Mouse (Mus musculus) right cerebral cortex, adult 2 months (tissue): ENCODE data around the gene Ticrr.

Experiments used
- DNase-seq, 2 experiments: peaks; one replicate each; pipeline ENCODE4 v3.0.0; 2021 to 2022; ENCODE audit warnings: low spot score in 2 of 2

Ticrr gene

DNA sequence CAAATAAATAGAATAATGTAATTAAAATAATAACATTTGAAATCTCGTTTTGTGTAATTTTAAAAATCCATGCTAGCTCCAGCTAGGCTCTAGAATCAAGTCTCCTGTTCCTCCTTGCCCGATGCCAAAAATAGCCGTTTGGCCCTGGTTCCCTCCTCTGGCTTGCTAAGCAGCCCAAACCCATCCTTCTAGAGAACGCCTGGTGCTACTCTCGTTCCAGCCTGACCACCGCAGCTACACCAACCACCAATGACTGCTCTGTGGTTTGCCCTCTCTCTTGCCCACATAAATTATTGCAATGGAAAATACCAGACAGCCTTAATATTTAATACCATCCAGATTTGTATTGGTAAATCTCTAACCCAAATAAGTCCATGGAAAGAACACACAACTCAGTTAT is 87.7 kb downstream of the Ticrr start:
- no peak for DNase-seq
